Mouse (Mus musculus) activated CD4-positive, CD25-positive, alpha-beta regulatory T cell, adult 9 weeks (primary cell): Measurements from ENCODE around the gene Chid1. TPM values are rescaled to one million over a fixed set of nuclear protein-coding genes. Genes with fewer than 3 reads are reported as not detected.

ENCODE experiments used
- polyA plus RNA-seq: library from polyadenylated mRNA; unstranded; fragments of 100-300 nt; shearing (Covaris generic); gene quantifications from one replicate; pipeline ENCODE4 v1.2.1, GENCODE M21; 2017

The Chid1 gene
- polyA plus RNA-seq, result 28.2 TPM

DNA sequence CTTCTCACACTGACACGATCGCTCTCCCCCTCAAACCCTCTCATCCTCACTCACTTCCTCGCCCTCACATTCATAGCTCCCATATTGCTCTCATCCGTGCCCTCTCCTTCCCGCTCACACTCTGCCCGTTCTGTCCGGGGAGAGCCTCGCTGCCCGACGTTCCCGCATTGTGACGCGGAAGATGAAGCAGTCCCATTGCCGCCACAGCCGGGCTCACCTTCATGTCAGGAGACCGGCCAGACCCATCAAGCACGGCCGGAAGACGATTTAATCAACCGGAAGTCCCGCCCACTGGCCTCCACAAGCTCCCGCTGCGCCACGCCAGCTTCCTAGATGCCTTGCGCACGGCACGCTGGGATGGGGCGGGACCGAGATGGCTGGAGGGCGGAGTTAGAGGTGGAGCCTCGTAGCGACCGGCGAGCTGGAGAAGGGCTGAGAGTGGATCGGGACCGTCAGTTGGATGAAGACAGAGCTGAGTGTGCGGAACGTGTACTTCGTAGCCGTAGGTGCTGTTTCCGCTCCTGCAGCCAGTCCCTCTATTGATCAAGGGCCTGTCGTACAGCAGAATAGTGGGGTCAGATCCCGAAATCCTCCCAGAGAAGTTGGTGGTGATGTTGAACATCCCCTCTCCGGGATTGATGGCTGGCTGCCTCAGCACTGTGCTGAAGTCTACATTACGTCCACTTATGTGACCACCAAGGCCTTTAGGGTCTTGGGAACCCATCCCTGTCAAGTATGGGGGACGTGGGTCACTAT is at the start of gene Chid1:
Gene Chid1 (minus strand): TSS at position 302 of the 756 bp plus-strand sequence.

GRCm38 (mm10) chr7:141561682-141562391 is 22.2 kb upstream of the Chid1 start, which contains the start of gene Ap2a2:
Gene Ap2a2, plus strand, starts transcription at chr7:141562173.

DNA sequence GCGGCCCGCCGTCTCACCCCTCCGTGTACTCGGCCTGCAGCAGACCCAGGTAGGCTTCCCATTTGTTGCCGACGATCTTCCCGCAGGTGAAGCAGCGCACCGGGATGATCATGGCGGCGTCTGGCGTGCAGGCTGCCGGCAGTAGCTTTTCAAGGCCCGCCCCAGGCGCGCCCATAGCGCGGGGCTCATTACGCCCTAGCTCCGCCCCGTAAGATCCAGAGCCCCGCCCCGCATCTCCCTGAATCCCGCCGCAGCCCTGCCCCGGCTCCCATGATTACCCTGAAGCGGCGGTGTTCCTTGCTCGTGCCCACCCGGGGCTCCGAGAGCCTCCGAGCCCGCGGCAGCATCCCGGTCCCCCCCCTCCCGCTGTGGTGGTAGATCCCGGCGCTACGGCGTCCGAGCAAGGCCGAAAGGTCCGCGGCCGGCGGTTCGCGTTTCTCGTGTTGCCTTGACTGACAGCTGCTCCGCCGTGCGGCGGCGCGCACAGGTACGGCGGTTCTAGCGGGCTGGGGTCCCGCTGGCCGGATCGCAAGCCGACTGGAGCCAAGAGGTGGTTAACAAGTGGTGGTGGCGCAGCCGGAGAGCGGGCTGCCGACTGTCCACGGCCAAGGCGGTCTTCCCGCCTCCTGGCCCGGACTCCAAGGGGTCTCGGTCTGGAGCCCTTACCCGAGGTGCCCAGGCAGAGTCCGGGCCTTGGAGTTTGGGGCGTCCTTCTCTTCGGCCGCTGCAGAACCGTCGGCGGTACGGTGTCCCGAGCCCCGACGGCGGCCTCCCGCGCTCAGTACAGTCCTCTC is 64.4 kb downstream of the Chid1 start, which contains the start of the genes Polr2l and Tspan4:
Gene Polr2l (minus strand): TSS at position 122 of the 794 bp plus-strand sequence.
Gene Tspan4 (plus strand): TSS at position 230 of the 794 bp plus-strand sequence.

GRCm38 (mm10) chr7:141467230-141468030 is 72.2 kb downstream of the Chid1 start, which contains the start of gene Cd151:
Gene Cd151, plus strand, starts transcription at chr7:141467392.

GRCm38 (mm10) chr7:141460391-141461113 is 79.1 kb downstream of the Chid1 start, which contains the start of gene Cracr2b:
Gene Cracr2b, plus strand, starts transcription at chr7:141461094.

GRCm38 (mm10) chr7:141454967-141455551 is 84.6 kb downstream of the Chid1 start, which contains the start of gene Pnpla2:
Gene Pnpla2, plus strand, starts transcription at chr7:141455198.

DNA sequence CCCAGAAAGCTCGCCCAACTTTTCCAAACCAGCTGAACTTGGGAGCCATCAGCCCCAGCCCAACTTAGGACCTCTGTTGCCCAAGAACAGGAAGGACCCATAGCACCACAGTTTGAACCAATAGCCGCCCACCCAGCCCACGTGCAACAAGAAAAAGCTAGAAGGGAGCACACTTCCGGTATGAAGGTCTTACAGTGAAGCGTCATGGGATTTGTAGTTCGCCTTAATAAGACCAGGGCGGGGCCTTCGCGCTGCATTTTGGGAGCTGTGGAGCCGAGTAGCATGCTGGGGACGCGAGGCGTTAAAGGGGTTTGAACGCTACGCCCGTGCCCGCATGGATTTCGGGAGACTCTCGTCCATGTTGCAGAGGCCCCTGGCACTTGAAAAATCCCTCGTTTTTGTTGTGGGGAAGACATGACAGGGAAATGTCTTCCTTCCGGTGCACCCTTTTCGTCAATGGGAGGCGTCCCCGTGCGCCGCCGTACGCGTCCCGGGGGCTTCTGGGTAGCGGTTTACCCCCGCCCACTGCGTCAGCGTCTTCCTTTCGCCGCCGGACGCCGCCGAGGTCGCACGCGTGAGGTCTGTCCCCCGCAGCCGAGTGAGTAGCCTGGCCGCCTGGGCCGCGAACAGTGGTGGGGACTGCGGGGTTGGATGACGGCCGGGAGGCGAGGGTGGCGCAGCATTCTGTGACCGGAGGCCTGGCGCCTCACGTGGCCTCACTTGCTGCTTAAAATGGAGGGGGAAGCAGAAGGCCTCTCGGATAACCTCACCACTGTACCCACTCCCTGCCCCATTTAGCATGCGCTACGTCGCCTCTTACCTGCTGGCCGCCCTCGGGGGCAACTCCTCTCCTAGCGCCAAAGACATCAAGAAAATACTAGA is 92.3 kb downstream of the Chid1 start, which contains the start of gene Rplp2:
Gene Rplp2 (plus strand): TSS at position 261 of the 882 bp plus-strand sequence.

DNA sequence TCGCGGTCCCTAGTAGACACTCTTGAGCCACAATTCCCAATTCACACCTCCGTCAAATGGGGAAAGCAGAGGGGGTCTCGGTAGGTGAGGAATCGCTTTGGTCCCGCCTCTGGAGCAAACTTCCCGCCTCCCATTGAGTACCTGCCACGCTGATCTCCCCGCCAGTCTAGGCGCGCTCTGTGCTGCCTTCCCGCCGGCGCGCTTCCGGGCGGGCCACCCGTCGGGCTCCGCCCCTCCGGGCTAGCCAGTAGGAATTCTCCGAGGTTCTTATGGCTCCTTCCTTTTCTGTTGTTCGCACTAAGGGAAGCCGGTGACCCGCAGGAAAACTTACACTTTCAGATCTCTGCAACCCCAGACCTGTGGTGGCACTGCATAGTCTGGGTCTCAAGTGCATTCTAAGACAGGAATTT is 95.8 kb downstream of the Chid1 start, which contains the start of gene Pidd1:
Gene Pidd1 (minus strand): TSS at position 198 of the 410 bp plus-strand sequence.

Other genes starting within 250 kb of the Chid1 start
- not detected for gene Drd4, start 247.9 kb downstream of the Chid1 start, polyA plus RNA-seq
- 14.8 TPM for gene Deaf1, start 212.2 kb downstream of the Chid1 start, polyA plus RNA-seq
- gene Tmem80, start 212.1 kb downstream of the Chid1 start, polyA plus RNA-seq, result 37.9 TPM
- gene Eps8l2, start 201.0 kb downstream of the Chid1 start, polyA plus RNA-seq, result not detected
- gene Taldo1, start 147.7 kb downstream of the Chid1 start, polyA plus RNA-seq, result 364 TPM
- 82.8 TPM for gene Gatd1, start 125.7 kb downstream of the Chid1 start, polyA plus RNA-seq
- gene Cend1, start 110.4 kb downstream of the Chid1 start, polyA plus RNA-seq, result 0.38 TPM
- gene Slc25a22, start 102.0 kb downstream of the Chid1 start, polyA plus RNA-seq, result 75.3 TPM
- 10.2 TPM for gene Pidd1, start 95.8 kb downstream of the Chid1 start, polyA plus RNA-seq
- gene Rplp2, start 92.5 kb downstream of the Chid1 start, polyA plus RNA-seq, result 1,938 TPM
- gene Pnpla2, start 84.7 kb downstream of the Chid1 start, polyA plus RNA-seq, result 87.0 TPM
- gene Cracr2b, start 78.8 kb downstream of the Chid1 start, polyA plus RNA-seq, result 0.62 TPM
- 7.4 TPM for gene Cd151, start 72.5 kb downstream of the Chid1 start, polyA plus RNA-seq
- 30.8 TPM for gene Polr2l, start 64.7 kb downstream of the Chid1 start, polyA plus RNA-seq
- 3.1 TPM for gene Tspan4, start 64.6 kb downstream of the Chid1 start, polyA plus RNA-seq
- 21.7 TPM for gene Ap2a2, start 22.3 kb upstream of the Chid1 start, polyA plus RNA-seq
- gene Muc6, start 115.5 kb upstream of the Chid1 start, polyA plus RNA-seq, result 0.09 TPM
- gene Muc2, start 150.5 kb upstream of the Chid1 start, polyA plus RNA-seq, result 0.32 TPM
- gene Muc5ac, start 249.1 kb upstream of the Chid1 start, polyA plus RNA-seq, result not detected